ENCODE assay signal across 14 mouse cellular contexts in the genomic region with DNA sequence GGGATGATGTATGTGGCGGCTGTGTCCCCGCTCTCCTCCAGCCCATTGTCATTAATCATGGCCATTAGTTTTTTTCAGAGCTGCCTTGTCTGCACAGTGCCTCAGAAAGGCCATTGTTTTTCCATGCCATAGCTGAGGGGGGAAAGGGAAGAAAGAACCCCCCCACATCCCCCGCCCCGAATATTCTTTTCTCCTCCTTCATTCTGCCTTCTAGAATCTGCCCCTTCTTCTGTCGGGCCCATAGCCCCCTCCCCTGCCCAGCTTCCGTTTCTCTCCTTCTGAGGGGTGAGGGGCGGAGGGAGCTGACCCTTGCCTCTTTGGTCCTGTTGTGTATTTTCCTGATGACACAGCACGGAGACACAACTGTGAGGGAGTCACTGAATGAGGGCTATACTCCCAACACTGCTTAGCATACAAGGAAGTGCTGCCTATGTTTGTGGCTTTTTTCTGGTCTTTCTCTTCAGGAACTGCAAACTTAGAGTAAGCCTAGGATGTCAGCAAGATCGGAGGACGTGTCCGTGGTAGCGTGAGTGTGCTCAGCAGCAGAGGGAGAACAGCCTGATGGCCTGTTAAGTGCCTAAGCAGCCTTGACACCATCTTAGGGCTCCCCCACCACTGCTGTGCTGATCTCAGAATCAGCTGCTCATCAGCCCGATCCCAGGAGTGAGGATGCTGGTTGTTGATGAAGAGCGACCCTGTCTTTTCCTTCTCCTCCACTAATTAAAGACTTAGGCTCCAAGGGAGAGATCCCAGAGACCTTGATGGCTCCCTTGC.
DNase-seq lines count a peak whose midpoint lies in the region; ATAC-seq lines count a peak whose summit lies in the region.
"Had no signal": no experiment of that assay in that cellular context is flagged by ENCODE, and none has a peak within 500 bp of the region (broad histone marks: within the 10 kb centered on the region; RNA-seq: fewer than 3 reads in every experiment).

No protein-coding gene starts in this region.

- peak overlapping the region; percentile 13; the same call in 1 of the 2 replicates for H3K4me3 ChIP-seq in kidney, embryonic 15.5 days (replicated peaks)
- H3K4me3 ChIP-seq in limb, embryonic 12.5 days (replicated peaks) = no peak overlapping the region
- H3K4me3 ChIP-seq: embryonic facial prominence, embryonic 12.5 days; stomach, embryonic 15.5 days had no signal

- H3K36me3 ChIP-seq in kidney, embryonic 15.5 days = no peaks in the 10 kb centered on the region
- no peaks in the 10 kb centered on the region for H3K36me3 ChIP-seq in limb, embryonic 12.5 days
- H3K36me3 ChIP-seq: embryonic facial prominence, embryonic 12.5 days; stomach, embryonic 15.5 days had no signal

- no peak for DNase-seq in kidney, adult 11 months
- DNase-seq in embryo, embryonic 10.5 days (ENCODE audit: low spot score) = peak; percentile 78
- peak; percentile 75 for DNase-seq in embryo, embryonic 9.5 days (ENCODE audit: extremely low spot score)
- DNase-seq in frontal cortex, postnatal 10 days (ENCODE audit: low spot score in 2 of 2) = no peak
- DNase-seq in thymus, postnatal 0 days (ENCODE audit: low spot score) = no peak
- no peak for DNase-seq in frontal cortex, postnatal 25 days (ENCODE audit: low spot score in 2 of 2)
- DNase-seq: cerebellum, adult 2 months; kidney, adult 8-10 months; lung, postnatal 10 days; right cerebral cortex, postnatal 14 days had no signal

- peak overlapping the region; percentile 48 for H3K4me2 ChIP-seq in kidney, embryonic 15.5 days
- peak overlapping the region; percentile 30 for H3K4me2 ChIP-seq in limb, embryonic 12.5 days
- H3K4me2 ChIP-seq: embryonic facial prominence, embryonic 12.5 days; stomach, embryonic 15.5 days had no signal

- H3K27ac ChIP-seq in kidney, embryonic 15.5 days = peak overlapping the region; percentile 11
- H3K27ac ChIP-seq in limb, embryonic 12.5 days = no peak overlapping the region
- H3K27ac ChIP-seq: embryonic facial prominence, embryonic 12.5 days; stomach, embryonic 15.5 days had no signal

- H3K27me3 ChIP-seq in kidney, embryonic 15.5 days = peaks cover 56% of the 10 kb centered on the region
- peaks cover 43% of the 10 kb centered on the region for H3K27me3 ChIP-seq in limb, embryonic 12.5 days
- H3K27me3 ChIP-seq: embryonic facial prominence, embryonic 12.5 days; stomach, embryonic 15.5 days had no signal

- H3K4me1 ChIP-seq in kidney, embryonic 15.5 days = peaks cover 26% of the 10 kb centered on the region
- peaks cover 35% of the 10 kb centered on the region for H3K4me1 ChIP-seq in limb, embryonic 12.5 days (replicated peaks)

- peak; percentile 85 for ATAC-seq in kidney, embryonic 15.5 days (replicated peaks; ENCODE audit: low FRiP score)
- ATAC-seq in limb, embryonic 12.5 days (ENCODE audit: insufficient number of reproducible peaks, insufficient read depth, low FRiP score, low TSS enrichment, low read depth) = no peak

- H3K9ac ChIP-seq in kidney, embryonic 15.5 days = no peak overlapping the region
- no peak overlapping the region for H3K9ac ChIP-seq in limb, embryonic 12.5 days (replicated peaks)
- H3K9ac ChIP-seq: embryonic facial prominence, embryonic 12.5 days; stomach, embryonic 15.5 days had no signal

- 14% methylated on average over 14 of the region's 14 CpGs for WGBS in kidney, embryonic 15.5 days
- WGBS in limb, embryonic 12.5 days = 22% methylated on average over 14 of the region's 14 CpGs

- no peaks in the 10 kb centered on the region for H3K9me3 ChIP-seq in kidney, embryonic 15.5 days (replicated peaks)
- H3K9me3 ChIP-seq in limb, embryonic 12.5 days = no peaks in the 10 kb centered on the region
- H3K9me3 ChIP-seq: embryonic facial prominence, embryonic 12.5 days; stomach, embryonic 15.5 days had no signal

Comparison
In these comparisons a context has a peak if more than half of its experiments do, and no peak if none do; other contexts are left out.
1. DNase-seq: peak in embryo, embryonic 10.5 days (single experiment) and embryo, embryonic 9.5 days (single experiment); none in kidney, adult 11 months (single experiment), frontal cortex, postnatal 10 days (0 of 2), thymus, postnatal 0 days (single experiment) and frontal cortex, postnatal 25 days (0 of 2).